Mouse (Mus musculus) right cerebral cortex, postnatal 4 days (tissue): ENCODE data around the gene Rfx4.

Source experiments
- DNase-seq: peaks from one replicate; pipeline ENCODE4 v3.0.0-alpha.2; 2022

Gene Rfx4

GRCm38 (mm10) chr10:84755786-84756203 lies at the start of gene Rfx4:
Rfx4 (plus strand) TSS chr10:84756062.
- no peak for DNase-seq

GRCm38 (mm10) chr10:84706543-84706942 lies 49.3 kb upstream of the Rfx4 start:
- no peak for DNase-seq

GRCm38 (mm10) chr10:84707226-84707625 lies 48.6 kb upstream of the Rfx4 start:
- DNase-seq = no peak

GRCm38 (mm10) chr10:84707752-84708530 lies 47.9 kb upstream of the Rfx4 start:
- DNase-seq = no peak

- no peak for DNase-seq
Observed at GRCm38 (mm10) chr10:84710192-84710591, 45.7 kb upstream of the Rfx4 start.

GRCm38 (mm10) chr10:84710827-84711226 lies 45.0 kb upstream of the Rfx4 start:
- DNase-seq = no peak

- DNase-seq = no peak
Observed at GRCm38 (mm10) chr10:84711479-84711878, 44.4 kb upstream of the Rfx4 start.

GRCm38 (mm10) chr10:84711940-84712339 lies 43.9 kb upstream of the Rfx4 start:
- DNase-seq = no peak

- DNase-seq = no peak
Observed at GRCm38 (mm10) chr10:84712532-84712931, 43.3 kb upstream of the Rfx4 start.

- no peak for DNase-seq
Observed at GRCm38 (mm10) chr10:84713043-84713442, 42.8 kb upstream of the Rfx4 start.

- DNase-seq = no peak
Observed at GRCm38 (mm10) chr10:84715639-84716038, 40.2 kb upstream of the Rfx4 start.

GRCm38 (mm10) chr10:84716581-84716980 lies 39.3 kb upstream of the Rfx4 start:
- no peak for DNase-seq

GRCm38 (mm10) chr10:84722711-84723110 lies 33.2 kb upstream of the Rfx4 start:
- no peak for DNase-seq

- no peak for DNase-seq
Observed at GRCm38 (mm10) chr10:84727005-84727404, 28.9 kb upstream of the Rfx4 start.

GRCm38 (mm10) chr10:84727760-84728159 lies 28.1 kb upstream of the Rfx4 start:
- no peak for DNase-seq

- no peak for DNase-seq
Observed at GRCm38 (mm10) chr10:84730078-84730477, 25.8 kb upstream of the Rfx4 start.

GRCm38 (mm10) chr10:84730956-84731355 lies 24.9 kb upstream of the Rfx4 start:
- DNase-seq = no peak

- no peak for DNase-seq
Observed at GRCm38 (mm10) chr10:84733511-84733910, 22.4 kb upstream of the Rfx4 start.

GRCm38 (mm10) chr10:84754851-84755785 lies 744 bp upstream of the Rfx4 start:
- peak; percentile 51 for DNase-seq

GRCm38 (mm10) chr10:84756435-84757095 lies 703 bp downstream of the Rfx4 start:
- DNase-seq = peak; percentile 39

- no peak for DNase-seq
Observed at GRCm38 (mm10) chr10:84757426-84758199, 1.8 kb downstream of the Rfx4 start.

GRCm38 (mm10) chr10:84758200-84758468 lies 2.3 kb downstream of the Rfx4 start:
- DNase-seq = no peak
